Mouse (Mus musculus) urinary bladder, postnatal 14 days (tissue): Measurements from ENCODE around the gene Atp2b4.

Experiments
- DNase-seq: peaks from one replicate; pipeline ENCODE4 v3.0.0; 2021; ENCODE audit warnings: low spot score

The Atp2b4 gene

DNA sequence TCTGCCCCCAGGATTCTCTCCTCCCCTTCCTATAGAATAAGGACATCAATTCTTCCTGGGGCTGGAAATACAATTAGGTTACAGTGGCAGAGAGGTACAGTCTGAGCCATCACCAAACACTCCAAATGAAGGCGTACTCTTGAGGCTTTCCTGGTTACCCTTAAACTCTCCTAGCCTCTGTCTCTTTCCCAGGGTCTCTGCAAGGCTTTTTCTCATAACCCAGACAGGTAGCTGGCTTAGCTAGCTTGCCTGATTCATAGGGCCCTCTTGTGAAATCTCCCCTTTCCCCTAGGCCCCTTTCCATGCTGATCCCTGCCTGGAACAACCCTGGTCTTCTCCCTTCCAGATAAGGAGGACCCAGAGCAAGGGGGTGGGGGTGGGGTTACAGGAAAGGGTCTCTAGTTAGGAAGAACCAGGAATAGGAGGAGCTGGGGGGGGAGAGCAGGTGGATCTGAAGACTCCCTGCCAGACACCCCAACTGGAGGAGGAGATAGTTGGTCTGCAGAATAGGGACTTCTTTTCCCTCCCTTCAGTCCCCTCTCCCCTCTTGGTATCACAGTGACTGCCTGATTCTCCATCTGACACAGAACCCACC lies 1.9 kb downstream of the Atp2b4 start:
- no peak for DNase-seq

DNA sequence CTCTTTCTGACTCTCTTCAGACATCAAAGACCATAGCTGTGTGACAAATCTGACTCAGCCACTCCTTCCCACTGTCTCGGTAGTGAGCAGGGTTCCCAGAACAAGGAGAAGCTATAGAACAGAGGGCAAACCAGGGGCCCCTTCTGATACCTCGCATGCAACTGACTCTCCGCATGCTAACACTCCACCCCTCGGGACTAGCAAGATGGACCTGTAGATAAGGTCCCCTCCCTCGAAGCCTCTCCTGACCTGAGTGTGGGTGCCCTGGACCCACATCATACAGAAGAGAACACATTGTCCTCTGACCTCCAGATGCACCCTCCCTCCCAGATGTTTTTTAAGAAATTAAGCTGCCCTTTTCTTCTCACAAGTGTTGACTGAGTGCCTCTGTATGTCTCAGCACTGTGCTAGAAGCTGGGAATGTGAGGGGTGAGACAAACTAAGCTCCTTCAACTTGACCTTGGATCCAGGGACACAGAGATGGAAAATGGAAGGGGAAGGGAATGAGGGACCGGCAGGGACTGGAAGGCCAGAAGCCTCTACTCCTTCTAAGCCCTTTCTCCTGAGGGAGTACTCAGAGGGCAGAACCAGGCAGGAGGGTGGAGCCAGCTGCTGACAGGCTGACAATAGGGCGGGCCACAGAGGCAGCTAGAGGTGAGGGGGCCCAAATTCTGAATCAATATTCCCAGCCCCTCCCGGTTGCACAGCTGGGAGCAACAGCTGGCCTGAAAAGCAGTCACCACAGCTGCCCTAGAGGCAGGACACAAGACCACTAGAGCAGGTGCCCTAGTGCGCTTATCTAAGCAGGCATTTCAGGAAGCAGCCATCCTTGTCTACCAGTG lies 2.6 kb downstream of the Atp2b4 start:
- DNase-seq: peak; percentile 22

GRCm38 (mm10) chr1:133797327-133797978 lies 3.4 kb downstream of the Atp2b4 start:
- DNase-seq: no peak

- no peak for DNase-seq
These were observed 7.2 kb downstream of the Atp2b4 start for GRCm38 (mm10) chr1:133793646-133794045.

DNA sequence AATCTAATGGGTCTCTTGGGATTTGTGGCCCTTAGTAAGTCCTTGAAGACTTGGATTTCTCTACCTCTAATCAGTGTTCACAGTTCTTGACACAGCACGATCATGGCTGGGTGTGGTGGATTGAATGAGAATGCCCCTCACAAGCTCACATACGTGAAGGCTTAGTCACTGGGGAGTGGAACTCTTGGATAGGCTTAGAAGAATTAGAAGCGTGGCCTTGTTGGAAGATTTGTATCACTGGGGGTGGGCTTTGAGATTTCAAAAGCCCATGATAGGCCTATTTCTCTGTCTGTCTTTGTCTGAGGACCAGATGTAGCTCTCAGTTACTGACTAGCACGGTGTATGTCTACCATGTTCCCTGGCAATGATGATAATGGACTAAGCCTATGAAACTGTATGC lies 10.8 kb downstream of the Atp2b4 start:
- no peak for DNase-seq

GRCm38 (mm10) chr1:133788864-133789263 lies 12.0 kb downstream of the Atp2b4 start:
- DNase-seq: no peak

GRCm38 (mm10) chr1:133787500-133788210 lies 13.2 kb downstream of the Atp2b4 start:
- DNase-seq: no peak

GRCm38 (mm10) chr1:133784621-133785020 lies 16.2 kb downstream of the Atp2b4 start:
- no peak for DNase-seq

DNA sequence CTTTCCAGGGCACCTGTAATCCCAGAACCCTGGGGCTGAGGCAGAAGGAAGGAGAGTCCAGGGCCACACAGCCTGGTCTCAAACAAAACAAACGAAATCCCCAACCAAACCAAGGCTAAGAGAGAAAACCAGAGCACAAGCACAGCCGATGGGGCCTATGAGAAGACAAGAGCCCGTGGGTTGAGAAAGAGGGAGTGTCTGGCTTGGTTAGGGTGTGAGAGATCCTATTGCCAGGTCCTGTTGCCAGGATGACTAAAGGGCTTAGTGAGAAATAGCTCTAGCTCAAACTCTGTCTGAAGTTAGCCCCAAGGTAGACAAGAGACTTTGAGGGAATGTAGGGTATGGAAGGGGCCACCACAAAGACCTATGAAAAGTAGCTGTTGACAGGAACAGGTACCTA lies 19.3 kb downstream of the Atp2b4 start:
- DNase-seq: no peak

- peak; percentile 41 for DNase-seq
These were observed 21.8 kb downstream of the Atp2b4 start for GRCm38 (mm10) chr1:133779043-133779442.

DNA sequence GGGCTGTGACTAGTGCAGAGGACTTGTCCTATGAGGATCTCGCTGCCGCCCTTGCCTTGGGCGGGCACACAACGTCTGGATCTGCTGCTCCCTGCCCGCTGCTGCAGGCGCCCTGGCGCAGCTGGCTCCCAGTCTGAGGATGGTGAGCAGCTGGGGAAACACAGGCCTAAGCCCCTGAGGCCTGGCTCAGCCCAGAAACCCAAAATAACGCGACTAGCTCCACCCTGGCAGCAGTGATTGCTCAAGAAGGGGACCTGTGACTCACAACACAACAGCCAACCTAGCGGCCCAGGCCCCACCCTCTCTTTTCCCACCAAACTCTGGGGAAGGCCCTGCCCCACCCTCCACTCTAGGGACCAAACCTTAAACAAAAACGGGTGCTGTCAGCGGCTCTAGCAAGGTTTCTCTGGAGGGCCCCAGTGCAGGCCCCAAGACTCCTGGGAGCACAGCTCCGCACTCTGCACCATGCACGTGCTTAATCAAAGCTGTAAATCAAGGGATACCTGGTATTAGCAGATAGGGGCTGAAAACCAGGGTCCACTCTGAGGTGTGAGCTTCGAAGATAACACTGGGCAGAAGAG lies 23.1 kb downstream of the Atp2b4 start:
- peak; percentile 64 for DNase-seq

DNA sequence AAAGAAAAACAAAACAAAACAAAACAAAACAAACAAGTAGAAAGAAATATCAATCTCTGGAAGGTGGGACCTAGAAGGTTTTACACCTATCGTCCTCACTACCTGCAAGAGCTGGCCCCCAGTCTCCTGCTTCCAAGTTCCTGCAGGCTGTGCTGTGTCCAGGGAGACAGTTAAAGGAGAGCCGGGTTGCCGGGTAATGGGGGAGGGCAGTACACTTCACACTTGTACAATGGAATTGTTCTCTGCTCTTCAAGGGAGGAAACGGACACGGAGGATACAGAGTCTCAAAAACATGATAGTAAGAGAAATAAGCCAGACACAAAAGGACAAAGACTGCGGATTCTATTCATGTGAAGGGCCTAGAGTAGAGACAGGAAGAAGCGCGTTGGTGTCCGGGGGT lies 28.3 kb downstream of the Atp2b4 start:
- DNase-seq: no peak

GRCm38 (mm10) chr1:133771831-133772399 lies 28.9 kb downstream of the Atp2b4 start:
- DNase-seq: no peak

- DNase-seq: no peak
These were observed 32.8 kb downstream of the Atp2b4 start for GRCm38 (mm10) chr1:133767994-133768393.

GRCm38 (mm10) chr1:133766901-133767529 lies 33.8 kb downstream of the Atp2b4 start:
- DNase-seq: peak; percentile 28

DNA sequence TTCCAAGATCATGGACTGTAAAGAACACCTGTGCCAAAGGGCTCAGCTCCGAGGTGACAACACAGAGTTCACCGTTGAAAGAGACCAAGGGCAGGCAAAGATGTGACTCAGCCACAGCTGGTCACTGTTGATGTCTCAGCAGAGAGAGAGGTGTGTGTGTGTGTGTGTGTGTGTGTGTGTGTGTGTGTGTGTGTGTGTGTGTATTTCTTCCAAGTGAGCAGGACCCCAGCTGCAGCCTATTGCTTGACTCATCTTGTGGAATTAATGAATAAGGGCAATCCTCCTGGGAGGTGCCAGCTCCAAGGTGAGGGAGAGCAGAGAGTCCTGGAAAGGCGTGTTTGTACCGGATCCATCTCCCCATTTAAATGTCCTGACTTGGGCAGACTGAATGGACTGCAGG lies 35.5 kb downstream of the Atp2b4 start:
- DNase-seq: no peak

GRCm38 (mm10) chr1:133762946-133763422 lies 37.9 kb downstream of the Atp2b4 start:
- no peak for DNase-seq

DNA sequence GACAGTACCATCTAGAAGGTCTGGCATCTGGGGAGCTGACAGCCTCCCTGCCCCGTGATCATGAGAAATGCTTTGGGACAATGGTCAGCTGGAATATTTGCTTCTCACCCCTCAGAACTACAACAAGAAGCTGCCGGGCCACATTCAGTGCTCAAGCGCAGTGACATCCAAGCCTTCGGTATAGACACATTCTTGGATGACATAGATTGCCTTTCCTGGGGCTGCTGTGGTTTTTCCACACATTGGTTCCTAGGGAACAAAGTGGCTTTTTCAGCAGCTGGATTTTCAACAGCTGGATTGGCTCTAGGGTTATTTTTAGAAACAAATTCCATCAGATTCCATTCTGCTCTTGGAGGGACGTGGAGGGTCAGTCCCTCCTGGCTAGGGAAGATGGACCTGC lies 39.6 kb downstream of the Atp2b4 start:
- no peak for DNase-seq

GRCm38 (mm10) chr1:133754317-133754868 lies 46.4 kb downstream of the Atp2b4 start:
- no peak for DNase-seq

- DNase-seq: no peak
These were observed 47.5 kb downstream of the Atp2b4 start for GRCm38 (mm10) chr1:133753325-133753724.

DNA sequence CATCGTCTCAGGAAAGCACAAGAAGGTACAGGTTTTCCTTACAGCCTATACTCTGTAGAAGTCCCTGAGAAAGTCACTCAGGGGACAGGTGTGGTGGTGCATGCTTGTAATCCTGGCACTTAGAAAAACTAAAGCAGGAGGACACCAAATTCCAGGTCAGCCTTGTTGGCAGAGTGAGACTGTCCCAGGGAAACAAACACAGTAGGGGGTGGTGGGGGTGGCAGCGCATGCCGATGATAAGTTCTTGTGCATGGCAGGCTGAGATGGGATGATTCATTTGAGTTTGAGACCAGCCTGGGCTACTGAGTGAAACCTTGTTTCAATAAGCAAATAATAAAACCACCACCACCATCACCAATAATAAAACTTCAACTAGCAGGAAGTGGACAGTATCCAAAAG lies 49.2 kb downstream of the Atp2b4 start:
- DNase-seq: no peak
